Mouse (Mus musculus): ENCODE results near the gene Zim1.

Zim1 gene

DNA sequence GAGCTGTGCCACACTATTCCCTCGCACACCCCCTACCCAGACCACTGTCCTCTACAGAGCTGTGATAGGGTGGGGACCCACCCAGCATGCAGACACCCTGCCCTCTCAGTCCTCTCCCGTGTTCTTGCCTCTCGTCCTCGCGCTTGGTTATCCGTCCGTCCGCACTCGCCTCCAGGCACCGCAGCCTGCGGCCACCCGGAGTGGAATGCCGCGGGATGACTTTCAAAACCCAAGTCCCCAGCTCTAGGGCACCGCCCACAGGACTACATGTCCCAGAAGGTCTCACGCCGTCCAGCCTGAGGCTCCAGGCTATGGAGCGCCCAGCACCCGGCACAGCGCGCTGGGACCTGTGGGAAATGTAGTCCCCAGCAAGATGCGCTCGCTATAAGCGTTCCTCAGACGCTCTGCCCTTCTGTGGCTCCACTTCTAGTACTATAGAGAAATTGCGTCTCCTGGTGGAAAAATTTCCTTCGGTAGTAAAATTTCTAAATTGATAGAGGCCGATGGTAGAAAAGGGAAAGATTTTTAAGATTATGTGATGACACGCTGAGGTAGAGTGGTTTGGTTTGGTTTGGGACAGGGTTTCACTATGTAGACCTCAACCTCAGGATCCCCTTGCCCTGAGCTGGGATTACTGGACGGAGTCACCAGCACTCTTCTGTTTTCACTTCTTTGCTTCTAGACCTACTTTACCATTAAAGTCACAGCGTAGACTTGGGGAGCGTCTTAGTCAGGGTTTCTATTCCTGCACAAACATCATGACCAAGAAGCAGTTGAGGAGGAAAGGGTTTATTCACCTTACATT is at the start of gene Zim1:
Gene Zim1 (minus strand): TSS at position 210 of the 805 bp plus-strand sequence.
- DNase-seq (ENCODE audit: low spot score): no peak

DNA sequence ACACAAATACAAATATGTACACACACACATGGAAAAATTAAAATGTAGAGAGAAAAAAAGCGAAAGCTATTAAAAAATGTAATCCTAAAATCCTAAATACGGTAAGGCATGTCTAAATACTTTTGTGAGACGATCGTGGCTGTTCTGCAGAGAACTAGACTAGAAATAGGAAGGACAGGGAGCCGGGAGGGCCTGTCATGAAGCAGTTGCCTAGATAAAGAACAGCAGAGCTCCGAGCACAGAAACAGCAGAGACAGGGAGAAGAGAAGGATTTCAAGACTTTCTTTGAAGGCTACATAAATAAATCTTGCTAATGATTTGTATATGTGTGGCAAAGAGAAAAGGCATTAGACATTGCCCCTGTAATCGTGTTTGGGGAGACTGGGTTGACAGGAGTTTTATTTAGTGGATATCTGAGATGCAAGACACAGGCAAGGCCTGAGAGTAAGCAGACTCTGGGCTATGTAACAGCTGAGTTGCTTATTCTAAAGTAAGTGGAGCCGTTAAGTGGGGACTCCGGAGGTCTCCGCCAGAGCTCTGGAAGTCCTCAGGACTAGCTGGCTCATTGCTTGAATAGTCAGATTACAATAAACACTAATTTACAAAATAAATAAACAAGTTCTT is 48.1 kb upstream of the Zim1 start:
- no peak for DNase-seq (ENCODE audit: low spot score)

DNA sequence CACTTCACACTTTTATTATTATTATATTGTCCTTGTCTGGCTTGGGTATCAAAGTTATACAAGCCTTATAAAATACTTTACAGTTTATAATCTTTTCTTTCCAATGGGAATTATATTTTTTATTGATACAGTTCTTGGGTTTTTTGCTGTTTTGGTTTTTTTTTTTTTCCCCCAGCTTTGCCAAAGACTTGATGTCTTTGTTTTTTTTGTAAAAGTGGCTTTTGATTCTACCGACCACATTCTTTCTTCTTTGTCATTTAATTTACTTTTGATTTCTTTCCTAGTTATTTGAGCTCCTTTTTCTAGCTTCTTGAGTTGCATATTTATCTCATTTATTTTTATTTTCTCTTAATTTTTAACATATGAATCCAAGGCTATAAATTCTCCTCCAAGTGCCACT is 39.8 kb upstream of the Zim1 start:
- no peak for DNase-seq (ENCODE audit: low spot score)

DNA sequence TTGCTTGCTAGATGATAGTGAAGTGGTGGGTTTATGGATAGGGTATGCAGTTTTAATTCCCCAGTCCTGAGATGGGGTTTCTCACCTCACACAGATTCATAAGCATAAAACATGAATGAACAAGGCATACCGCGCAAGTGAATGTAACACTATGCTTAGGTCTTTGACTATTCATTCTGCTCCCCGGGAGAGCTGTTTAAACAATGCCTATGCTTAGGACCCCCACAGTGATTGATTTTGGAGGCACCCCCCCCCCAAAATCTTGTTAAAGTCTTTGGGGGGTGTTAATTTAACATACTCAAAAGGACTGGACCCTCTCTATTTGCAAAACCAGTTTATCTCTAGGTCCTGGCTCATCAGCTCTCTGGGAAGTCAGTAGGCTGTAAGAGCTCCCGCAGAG is 35.7 kb upstream of the Zim1 start:
- no peak for DNase-seq (ENCODE audit: low spot score)

DNA sequence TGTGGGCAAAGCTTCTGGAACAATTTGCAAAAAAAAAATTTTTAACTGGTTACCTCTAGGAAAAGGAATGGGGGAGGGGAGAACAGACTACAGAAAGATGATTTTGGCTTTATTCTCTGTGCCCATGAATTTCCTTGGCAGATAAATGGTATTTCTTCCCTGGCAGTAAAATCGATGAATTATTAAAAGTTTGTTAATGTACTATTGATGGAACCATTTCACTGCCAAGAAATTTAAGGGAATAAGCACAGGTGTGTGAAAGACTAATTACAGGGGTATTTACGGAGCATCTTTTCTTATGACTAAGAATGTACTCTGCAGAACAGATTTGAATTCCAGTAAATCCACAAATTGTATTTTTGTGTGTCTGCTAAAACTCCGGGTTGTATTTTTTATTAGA is 35.1 kb upstream of the Zim1 start:
- no peak for DNase-seq (ENCODE audit: low spot score)

DNA sequence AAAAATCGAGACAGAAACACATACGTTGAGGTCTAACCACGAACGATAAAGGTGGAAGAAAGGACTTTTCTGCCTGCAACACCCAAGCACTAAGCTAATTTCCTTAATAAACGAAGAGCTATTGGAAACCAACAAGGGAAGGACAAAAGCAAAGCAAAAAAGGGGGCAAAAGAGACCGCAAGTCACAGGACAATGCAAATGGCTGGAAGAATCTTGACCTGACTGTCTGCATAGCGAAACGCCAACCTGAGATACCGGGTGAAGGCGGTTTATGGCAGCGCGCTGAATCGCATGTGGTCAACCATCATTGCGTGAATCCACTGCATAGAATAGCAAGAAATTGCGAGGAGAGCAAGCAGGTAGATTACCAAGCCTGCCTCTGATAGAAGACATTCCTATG is 34.6 kb upstream of the Zim1 start:
- DNase-seq (ENCODE audit: low spot score): no peak

DNA sequence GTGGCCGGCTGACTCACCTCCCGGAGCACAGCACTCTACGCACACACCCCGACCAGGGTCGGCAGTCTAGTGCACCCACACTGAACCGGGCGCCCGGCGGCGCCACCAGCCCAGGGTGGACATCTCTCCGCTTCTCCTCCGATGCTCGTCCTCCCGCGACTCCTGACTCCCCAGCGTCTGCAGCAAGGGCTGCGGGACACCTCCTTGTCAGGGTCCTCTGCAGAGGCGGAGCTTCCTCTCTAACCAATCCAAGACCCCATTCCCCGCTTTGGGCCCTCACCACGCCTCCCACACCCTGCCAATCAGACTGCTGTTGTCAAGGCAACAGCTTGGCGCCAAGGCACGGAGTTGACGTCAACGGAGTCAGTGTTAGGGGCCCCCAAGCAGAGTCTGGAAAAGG is 34.0 kb upstream of the Zim1 start, which contains the start of the genes Peg3 and Usp29:
Gene Peg3 (minus strand): TSS at position 191 of the 400 bp plus-strand sequence.
Gene Usp29 (plus strand): TSS at position 338 of the 400 bp plus-strand sequence.
- DNase-seq (ENCODE audit: low spot score): peak; percentile 54

DNA sequence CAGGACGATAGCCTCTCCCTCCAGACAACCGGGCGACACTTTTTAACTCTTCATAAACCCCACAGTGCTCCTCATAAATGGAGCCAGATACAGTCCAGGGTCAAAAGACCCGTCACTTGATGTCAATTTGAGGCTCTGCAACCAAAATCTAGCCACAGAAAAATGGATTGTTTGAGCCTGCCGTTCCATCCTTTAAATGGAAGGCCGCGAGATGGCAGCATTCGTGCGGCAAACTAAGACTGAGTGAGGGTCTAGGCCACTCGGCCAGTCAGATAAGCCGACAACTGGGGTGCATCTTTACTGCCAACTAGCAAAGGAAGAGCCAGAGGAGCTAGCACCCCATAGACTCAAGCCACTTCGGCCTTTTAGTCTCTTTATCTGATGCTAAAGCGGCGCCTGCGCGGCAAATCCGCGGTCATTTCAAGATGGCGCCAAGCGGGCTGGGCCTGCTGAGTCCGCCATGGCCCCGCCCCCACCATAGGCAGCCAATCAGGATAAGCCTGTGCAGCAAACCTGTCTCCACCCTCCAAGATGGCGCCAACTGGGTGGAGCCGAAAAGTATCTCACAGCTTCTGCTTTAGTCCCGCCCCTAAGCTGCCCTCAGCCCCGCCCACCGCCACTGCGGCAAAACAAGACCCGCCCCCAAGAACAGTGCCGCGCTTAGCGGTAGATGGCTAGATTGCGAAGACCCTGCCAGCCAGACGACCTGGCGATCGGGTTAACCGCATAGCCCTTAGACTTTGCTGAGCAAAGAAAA is 33.0 kb upstream of the Zim1 start:
- peak; percentile 95 for DNase-seq (ENCODE audit: low spot score)

DNA sequence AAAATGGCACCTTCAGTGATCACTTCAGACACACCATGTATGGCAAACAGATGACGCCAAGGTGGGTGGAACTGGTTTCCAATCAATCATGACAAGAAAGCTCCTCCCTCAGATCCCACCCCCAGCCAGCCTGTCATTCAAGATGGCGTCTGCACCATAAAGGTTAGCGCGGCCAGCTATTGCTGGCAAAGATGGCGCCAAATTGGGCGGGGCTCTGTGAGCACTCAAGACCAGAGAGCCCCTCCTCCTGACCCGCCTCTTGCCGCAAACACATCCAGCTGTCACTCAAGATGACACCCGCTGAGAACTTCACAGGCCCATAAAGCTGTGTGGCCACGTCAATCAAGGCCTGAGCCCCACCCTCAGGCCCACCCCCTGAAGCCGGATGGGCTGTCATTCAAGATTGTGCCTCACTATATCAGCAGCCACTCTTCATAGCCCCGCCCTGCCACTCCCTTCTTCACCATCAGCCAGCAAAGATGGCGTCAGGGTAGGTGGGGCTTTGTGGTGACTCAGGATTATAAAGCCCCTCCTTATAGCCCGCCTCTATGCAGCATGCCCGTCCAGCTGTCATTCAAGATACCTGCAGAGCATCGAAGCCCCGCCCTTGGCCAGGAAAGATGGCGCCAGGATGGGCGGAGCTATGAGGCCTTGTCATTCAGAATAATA is 32.1 kb upstream of the Zim1 start:
- peak; percentile 94 for DNase-seq (ENCODE audit: low spot score)

DNA sequence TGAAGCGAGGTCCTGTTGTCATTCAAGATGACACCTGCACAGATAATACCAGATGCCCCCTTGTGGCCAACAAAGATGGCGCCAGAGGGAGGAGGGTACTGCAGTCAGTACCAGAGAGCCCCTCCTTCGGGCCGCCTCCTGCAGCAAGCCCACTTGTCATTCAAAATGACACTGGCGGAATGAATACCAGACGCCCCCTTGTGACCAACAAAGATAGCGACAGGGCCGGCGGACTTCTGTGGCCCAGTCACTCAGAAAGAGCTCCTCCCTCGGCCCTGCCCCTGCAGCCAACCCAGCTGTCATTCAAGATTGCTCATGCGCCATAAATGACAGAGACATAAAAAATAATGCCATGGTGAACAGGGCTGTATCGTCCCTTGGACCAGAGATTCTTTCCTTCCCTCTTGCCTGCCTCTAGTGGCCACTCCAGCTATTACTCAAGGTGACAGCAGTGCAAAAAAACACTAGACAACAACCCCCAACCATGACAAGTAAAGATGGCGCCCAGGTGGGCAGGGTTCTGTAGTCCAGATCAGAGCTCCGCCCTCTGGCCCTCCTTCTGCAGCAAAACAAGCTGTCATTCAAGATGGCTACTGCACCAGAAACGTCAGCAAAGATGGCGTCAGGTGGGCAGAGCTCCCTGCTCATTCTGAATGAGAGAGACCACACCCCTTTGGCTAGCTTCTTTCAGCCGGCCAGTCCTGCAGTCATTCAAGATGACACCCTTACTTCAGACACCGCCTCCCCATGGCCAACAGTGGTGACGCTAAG is 31.3 kb upstream of the Zim1 start:
- peak; percentile 91 for DNase-seq (ENCODE audit: low spot score)

DNA sequence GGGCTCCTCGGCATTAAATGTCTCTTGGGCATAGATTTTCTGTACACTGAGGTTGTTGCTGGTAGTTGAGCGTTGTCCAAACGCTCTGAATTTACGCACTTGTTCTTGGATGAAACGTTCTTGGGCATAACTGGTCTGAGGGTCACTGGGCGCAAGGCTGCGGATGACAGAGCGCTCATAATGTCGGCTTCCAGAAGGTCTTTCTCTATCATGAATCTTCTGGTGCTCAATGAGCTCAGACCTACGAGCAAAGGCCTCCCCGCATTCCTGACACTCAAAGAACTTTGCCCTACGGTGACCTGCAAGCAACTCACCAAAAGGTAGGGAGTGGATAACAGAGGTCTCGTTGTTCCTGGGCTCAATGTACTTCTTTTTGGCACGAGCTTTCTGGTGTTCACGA is 13.1 kb upstream of the Zim1 start:
- no peak for DNase-seq (ENCODE audit: low spot score)

DNA sequence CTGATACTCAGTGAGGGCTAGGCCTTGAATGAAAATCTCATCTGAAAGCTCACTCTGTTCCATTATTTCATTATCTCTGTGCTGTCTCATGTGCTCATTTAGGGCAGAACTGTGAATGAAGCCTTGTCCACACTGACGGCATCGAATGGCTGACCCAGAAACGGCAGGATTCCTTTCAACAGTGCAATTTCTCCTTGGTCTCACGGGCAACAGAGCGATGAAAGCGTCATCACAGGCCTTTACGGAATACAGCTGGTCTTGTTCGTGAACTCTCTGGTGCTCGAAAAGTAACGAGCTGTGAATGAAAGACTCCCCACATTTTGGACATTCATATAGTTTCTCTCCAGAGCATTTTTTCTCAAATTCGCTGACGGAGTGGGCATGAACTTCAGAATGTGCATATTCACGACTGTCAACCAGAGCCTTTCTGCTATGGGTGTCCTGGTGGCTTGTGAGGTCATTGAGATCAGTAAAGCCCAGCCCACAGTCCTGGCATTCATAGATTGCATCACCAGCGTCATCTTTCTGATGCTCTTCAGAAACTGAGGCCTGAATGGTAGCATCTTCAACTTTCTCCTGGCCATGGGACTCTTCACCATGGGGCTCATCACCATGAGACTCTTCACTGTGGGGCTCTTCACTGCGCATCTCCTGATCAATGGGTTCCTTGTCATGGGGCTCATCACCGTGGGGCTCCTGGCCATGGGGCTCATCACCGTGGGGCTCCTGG is 12.4 kb upstream of the Zim1 start:
- no peak for DNase-seq (ENCODE audit: low spot score)

DNA sequence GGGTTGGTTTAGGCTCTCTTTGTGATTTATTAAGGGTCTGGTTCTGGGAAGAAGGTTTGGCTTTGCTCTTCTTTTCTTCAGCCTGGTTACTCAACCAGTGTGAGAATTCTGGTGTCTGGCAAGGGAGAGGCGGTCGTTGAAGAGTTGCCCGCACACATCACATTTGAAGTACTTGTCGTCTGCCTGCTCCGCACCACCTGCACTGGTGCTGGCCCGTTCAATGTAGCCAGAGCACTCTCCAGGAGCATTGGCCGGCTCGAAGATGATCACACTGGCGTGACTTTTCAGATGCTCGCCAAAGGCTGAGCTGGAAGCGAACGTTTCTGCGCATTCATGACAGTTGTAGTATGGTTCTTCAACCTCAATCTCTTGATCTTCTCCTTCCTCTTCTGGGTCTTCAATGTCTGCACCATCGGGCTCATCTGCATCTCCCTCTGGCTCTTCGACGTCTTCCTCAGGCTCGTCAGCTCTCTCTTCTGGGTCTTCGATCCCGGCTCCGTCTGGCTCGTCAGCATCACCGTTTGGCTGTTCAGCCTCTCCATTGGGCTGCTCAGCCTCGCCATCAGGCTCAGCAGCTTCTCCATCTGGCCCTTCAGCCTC is 11.3 kb upstream of the Zim1 start:
- DNase-seq (ENCODE audit: low spot score): no peak

DNA sequence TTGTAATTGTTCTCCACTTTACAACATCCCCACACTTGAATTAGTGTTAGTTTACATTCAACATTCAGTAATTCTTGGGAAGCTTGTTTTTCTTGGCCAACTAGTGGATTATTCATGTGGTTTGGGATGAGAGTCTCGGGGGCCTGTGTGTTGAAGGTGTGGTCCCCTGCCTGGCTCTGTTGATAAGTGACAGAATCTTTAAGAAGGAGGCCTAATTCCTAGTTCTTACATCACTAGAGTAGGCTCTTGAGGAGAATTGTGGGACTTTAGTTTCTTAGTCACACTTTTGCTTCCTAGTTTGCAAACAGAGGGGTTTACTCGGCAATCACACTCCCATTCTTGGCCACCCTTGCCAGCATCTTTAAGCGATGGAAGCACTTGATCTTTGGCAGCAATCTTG is 3.0 kb upstream of the Zim1 start:
- no peak for DNase-seq (ENCODE audit: low spot score)

DNA sequence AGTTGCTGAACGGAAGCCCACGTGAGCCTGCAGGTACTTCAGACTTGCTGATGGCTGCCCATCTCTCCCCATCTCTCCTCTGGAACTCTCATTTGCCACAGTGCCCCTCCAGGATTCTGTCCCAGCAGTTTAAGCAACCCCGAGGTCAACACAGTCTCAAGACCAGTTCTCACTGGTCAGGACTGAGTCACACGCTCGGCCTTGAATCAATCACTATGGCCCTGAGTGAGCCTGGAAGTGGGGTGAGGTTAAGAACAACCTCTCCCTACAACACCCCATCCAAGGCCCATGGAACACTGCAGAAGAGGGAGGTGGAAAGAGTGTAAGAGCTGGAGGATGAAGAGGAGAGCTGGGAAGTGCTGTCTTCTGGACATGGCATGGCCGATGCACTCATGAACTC is 10.7 kb downstream of the Zim1 start:
- DNase-seq (ENCODE audit: low spot score): no peak

DNA sequence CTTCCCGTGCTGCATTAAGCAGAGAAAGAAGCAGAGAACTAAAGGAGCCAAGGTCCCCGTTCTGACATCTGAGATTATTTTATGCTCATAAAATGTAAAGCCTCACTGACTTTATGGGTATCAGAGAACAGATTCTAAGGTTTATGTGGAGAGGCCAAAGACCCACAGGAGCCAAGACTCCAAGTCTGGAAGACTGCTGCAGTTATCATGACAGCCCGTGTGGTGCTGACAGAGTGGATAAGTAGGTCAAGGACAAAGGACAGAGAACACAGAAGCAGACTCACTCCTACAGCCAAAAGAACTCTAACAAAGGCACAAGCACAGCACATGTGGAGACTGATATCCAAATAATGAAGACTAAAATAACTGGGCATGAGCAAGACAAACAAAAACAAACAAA is 29.5 kb downstream of the Zim1 start:
- DNase-seq (ENCODE audit: low spot score): no peak

DNA sequence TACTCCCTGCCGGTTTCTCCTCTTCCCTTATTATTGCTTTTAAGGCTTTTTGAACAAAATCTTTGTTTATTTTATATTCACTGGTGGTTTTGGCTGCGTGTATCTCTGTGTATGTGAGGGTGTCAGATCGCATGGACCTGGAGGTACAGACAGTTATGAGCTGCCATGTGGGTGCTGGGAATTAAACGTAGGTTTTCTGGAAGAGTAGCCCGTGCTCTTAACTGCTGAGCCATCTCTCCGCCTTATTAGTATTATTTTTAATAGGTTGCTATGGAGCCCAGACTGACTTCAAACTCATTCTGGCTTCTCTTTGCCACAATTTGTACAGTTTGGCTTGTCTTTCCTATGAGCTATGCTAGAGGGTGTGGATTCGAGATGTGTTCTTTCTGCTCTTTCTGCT is 32.8 kb downstream of the Zim1 start:
- no peak for DNase-seq (ENCODE audit: low spot score)

DNA sequence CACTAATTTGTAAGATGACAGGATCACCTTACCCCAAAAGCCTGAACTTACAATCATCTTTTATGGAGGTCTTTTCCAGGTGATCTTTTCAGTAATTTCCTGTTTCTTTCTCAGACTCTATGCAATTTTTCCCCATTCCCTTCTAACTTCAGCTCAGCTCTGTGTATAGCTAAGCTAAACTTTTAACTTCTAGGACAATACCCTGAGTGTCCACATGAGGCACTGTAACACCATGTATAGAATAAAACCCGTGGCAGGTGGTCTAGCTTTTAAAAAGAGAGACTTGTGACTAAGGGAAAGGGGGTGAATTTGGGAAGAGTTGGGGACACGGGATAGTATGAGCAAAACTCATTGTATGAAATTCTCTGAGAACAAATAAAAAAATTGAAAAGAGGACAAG is 36.6 kb downstream of the Zim1 start:
- peak; percentile 14 for DNase-seq (ENCODE audit: low spot score)

DNA sequence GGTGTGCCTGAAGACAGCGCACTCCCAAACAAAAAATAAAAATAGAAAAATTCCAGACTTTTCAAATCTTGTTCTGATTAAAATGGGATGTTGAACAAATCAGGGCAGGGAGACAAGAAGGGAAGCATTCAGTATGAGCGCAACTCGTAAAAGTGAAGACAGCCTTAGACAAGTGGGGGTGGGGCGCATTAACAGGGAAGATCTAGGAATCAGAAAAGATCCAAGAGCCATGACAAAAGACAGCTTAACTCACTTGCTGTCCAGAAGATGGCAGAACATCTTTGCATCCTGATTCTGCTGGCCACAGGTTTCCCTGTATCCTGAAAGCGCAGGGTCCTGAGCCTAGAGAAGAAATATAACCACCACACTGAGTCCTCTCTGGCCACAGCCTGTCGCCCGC is 37.6 kb downstream of the Zim1 start:
- no peak for DNase-seq (ENCODE audit: low spot score)

DNA sequence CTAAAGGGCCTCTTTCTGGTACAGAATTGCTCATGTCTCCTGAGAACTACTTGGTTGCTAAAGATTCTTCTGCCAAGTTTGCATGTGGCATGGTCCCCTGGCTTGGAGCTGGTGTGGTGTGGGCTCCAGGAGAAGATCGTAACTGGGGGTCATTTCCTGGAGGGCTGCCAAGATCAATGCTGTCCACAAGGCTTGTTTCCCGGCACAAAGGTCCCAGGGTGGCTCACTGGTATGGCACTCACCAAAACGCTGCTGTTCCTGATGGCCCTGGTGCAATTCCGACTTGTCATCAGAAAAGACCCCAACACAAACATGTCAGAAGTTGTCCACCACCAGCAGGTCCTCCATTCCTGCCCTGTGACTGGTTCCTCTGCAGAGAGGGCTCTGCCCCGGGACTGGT is 44.1 kb downstream of the Zim1 start:
- DNase-seq (ENCODE audit: low spot score): no peak

DNA sequence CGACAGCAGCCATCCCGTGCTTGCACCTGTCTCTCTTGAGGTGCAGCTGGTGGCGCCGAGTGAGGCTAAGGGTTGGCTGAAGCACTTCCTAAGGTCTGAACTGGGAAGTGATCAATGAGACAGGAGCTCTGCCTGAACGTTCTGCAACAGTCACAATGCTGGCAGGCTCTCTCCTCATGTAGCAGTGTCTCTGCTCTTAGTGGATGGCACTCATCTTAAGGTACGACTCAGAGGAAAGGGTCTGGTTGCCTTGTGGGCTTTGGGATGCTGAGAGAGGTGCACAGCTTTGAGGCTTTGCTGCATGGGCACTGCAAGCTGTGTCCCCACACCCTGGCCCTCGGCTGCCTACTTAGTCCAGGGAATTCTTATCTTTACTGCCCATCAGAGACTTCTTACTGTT is 45.0 kb downstream of the Zim1 start:
- DNase-seq (ENCODE audit: low spot score): no peak

Data from adipocyte (in vitro differentiated cells).